In genomic region chr9:44732921-44733530, GRCm38 (mm10) we compare ENCODE assay signal across 8 mouse cellular contexts. TPM values are rescaled to one million over a fixed set of nuclear protein-coding genes. Genes with fewer than 3 reads are reported as not detected.
DNase-seq lines count a peak whose midpoint lies in the region; ATAC-seq and TF ChIP-seq lines count a peak whose summit lies in the region.

No protein-coding gene starts in this region.

- peak overlapping the region; percentile 66 for H3K9ac ChIP-seq in neural tube, embryonic 11.5 days (ENCODE audit: low read length)
- no peak overlapping the region for H3K9ac ChIP-seq in midbrain, postnatal 0 days (replicated peaks; ENCODE audit: low read length, poor library complexity, severe bottlenecking)

- peak overlapping the region; percentile 65; the same call in 1 of the 2 replicates for H3K4me3 ChIP-seq in neural tube, embryonic 11.5 days (ENCODE audit: low read depth, low read length)
- peak overlapping the region; percentile 79 for H3K4me3 ChIP-seq in heart, embryonic 10.5 days
- H3K4me3 ChIP-seq in midbrain, postnatal 0 days (ENCODE audit: low read depth, low read length): peak overlapping the region; percentile 61; the same call in 1 of the 2 replicates
- H3K4me3 ChIP-seq in thymus, adult 2 months (ENCODE audit: control insufficient read depth, insufficient read depth, low read length): no peak overlapping the region

- ATAC-seq in neural tube, embryonic 11.5 days (ENCODE audit: insufficient read depth, low FRiP score, low TSS enrichment): no peak
- ATAC-seq in midbrain, postnatal 0 days (ENCODE audit: low FRiP score): no peak

- DNase-seq in neural tube, embryonic 11.5 days (ENCODE audit: low spot score): no peak
- DNase-seq in neural tube, embryonic 10.5 days (ENCODE audit: extremely low spot score, low spot score): no peak
- peak; percentile 72 for DNase-seq in heart, embryonic 10.5 days (ENCODE audit: low spot score)
- peak; percentile 47 to 64 for DNase-seq in kidney, postnatal 36 days
- DNase-seq in midbrain, postnatal 0 days (ENCODE audit: low spot score): no peak
- no peak for DNase-seq in urinary bladder, postnatal 14 days (ENCODE audit: low spot score)
- DNase-seq in thymus, adult 2 months: no peak
- no peak for DNase-seq in c-Kit-positive CD71-positive TER-119-positive erythroid progenitor cells, embryonic 14.5 days (ENCODE audit: low spot score)

- 59% methylated on average over 12 of the region's 12 CpGs for WGBS in neural tube, embryonic 11.5 days
- WGBS in heart, embryonic 10.5 days: 49% methylated on average over 12 of the region's 12 CpGs
- 61% methylated on average over 12 of the region's 12 CpGs for WGBS in midbrain, postnatal 0 days
- 78% methylated on average over 12 of the region's 12 CpGs for WGBS in thymus, adult 2 months

- peak overlapping the region; percentile 98 for H3K4me2 ChIP-seq in neural tube, embryonic 11.5 days (ENCODE audit: low read depth)
- H3K4me2 ChIP-seq in midbrain, postnatal 0 days (ENCODE audit: low read depth, low read length, poor library complexity, severe bottlenecking): peak overlapping the region; percentile 99

- H3K36me3 ChIP-seq in neural tube, embryonic 11.5 days (ENCODE audit: control insufficient read depth, insufficient read depth, low read length): no peaks in the 10 kb centered on the region
- H3K36me3 ChIP-seq in heart, embryonic 10.5 days: no peaks in the 10 kb centered on the region
- no peaks in the 10 kb centered on the region for H3K36me3 ChIP-seq in midbrain, postnatal 0 days (ENCODE audit: insufficient read depth, low read length)
- H3K36me3 ChIP-seq in thymus, adult 2 months (ENCODE audit: control insufficient read depth, insufficient read depth, low read length): no peaks in the 10 kb centered on the region

- H3K4me1 ChIP-seq in neural tube, embryonic 11.5 days (ENCODE audit: control insufficient read depth, insufficient read depth, low read length): peaks cover 14% of the 10 kb centered on the region
- H3K4me1 ChIP-seq in heart, embryonic 10.5 days: peaks cover 45% of the 10 kb centered on the region
- peaks cover 4% of the 10 kb centered on the region; the same call in 1 of the 2 replicates for H3K4me1 ChIP-seq in midbrain, postnatal 0 days (ENCODE audit: insufficient read depth, low read length)
- peaks cover 18% of the 10 kb centered on the region for H3K4me1 ChIP-seq in thymus, adult 2 months (replicated peaks; ENCODE audit: control insufficient read depth, insufficient read depth, low read length)

- H3K27me3 ChIP-seq in neural tube, embryonic 11.5 days (ENCODE audit: control insufficient read depth, insufficient read depth, low read length): 0 out of 2 replicates have a peak, but pooled peaks cover 2% of the 10 kb centered on the region
- H3K27me3 ChIP-seq in heart, embryonic 10.5 days (ENCODE audit: insufficient read depth, poor library complexity, severe bottlenecking): peaks cover 16% of the 10 kb centered on the region
- peaks cover 3% of the 10 kb centered on the region; the same call in 1 of the 2 replicates for H3K27me3 ChIP-seq in midbrain, postnatal 0 days (ENCODE audit: insufficient read depth, low read length)
- peaks cover 5% of the 10 kb centered on the region; the same call in 1 of the 2 replicates for H3K27me3 ChIP-seq in thymus, adult 2 months (ENCODE audit: control insufficient read depth, insufficient read depth, low read length)

- no peak for TF ChIP-seq POLR2A in thymus, adult 2 months (IDR thresholded peaks at IDR 0.05; ENCODE audit: control insufficient read depth, extremely low read depth, insufficient read depth, low read length, poor library complexity)

- TF ChIP-seq CTCF in midbrain, postnatal 0 days (IDR thresholded peaks at IDR 0.05): no peak
- no peak for TF ChIP-seq CTCF in thymus, adult 2 months (IDR thresholded peaks at IDR 0.05; ENCODE audit: borderline replicate concordance, control insufficient read depth, extremely low read depth, insufficient read depth, low read length, poor library complexity)

- H3K9me3 ChIP-seq in neural tube, embryonic 11.5 days (ENCODE audit: control insufficient read depth, low read length): no peaks in the 10 kb centered on the region
- H3K9me3 ChIP-seq in heart, embryonic 10.5 days: no peaks in the 10 kb centered on the region
- no peaks in the 10 kb centered on the region for H3K9me3 ChIP-seq in midbrain, postnatal 0 days (ENCODE audit: low read length)

- H3K27ac ChIP-seq in neural tube, embryonic 11.5 days (ENCODE audit: low read depth, low read length): peak overlapping the region; percentile 27; the same call in 1 of the 2 replicates
- H3K27ac ChIP-seq in heart, embryonic 10.5 days: peak overlapping the region; percentile 84
- H3K27ac ChIP-seq in midbrain, postnatal 0 days (ENCODE audit: low read depth, low read length): peak overlapping the region; percentile 44
- H3K27ac ChIP-seq in thymus, adult 2 months (ENCODE audit: control insufficient read depth, insufficient read depth, low read length): no peak overlapping the region

RNA-seq across cellular contexts. Expression of gene Phldb1, which starts 2.0 kb away (rescaled TPM):
- 44.3 and 47.7 TPM in 2 replicates for polyA plus RNA-seq in neural tube, embryonic 11.5 days (2014; fragmentation: Nextera tagmentation; extraction: Ambion mirVana)
- 29.1 and 34.7 TPM in 2 replicates for polyA plus RNA-seq in heart, embryonic 10.5 days (2016; fragmentation: Nextera tagmentation; extraction: Ambion mirVana)
- 140 and 154 TPM in 2 replicates for total RNA-seq in midbrain, postnatal 0 days (2014; rRNA removed)
- polyA plus RNA-seq in midbrain, postnatal 0 days (2015; fragmentation: Nextera tagmentation; extraction: Ambion mirVana): 34.8 and 41.0 TPM in 2 replicates
- 16.5 and 27.3 TPM in 2 replicates for polyA plus RNA-seq in thymus, adult 2 months (2012; rRNA removed)

RNA-seq across cellular contexts. Expression of gene Arcn1, which starts 34.6 kb away (rescaled TPM):
- 211 and 214 TPM in 2 replicates for polyA plus RNA-seq in neural tube, embryonic 11.5 days (2014; fragmentation: Nextera tagmentation; extraction: Ambion mirVana)
- polyA plus RNA-seq in heart, embryonic 10.5 days (2016; fragmentation: Nextera tagmentation; extraction: Ambion mirVana): 159 and 167 TPM in 2 replicates
- 93.7 and 108 TPM in 2 replicates for total RNA-seq in midbrain, postnatal 0 days (2014; rRNA removed)
- polyA plus RNA-seq in midbrain, postnatal 0 days (2015; fragmentation: Nextera tagmentation; extraction: Ambion mirVana): 102 and 106 TPM in 2 replicates
- polyA plus RNA-seq in thymus, adult 2 months (2012; rRNA removed): 42.0 and 43.1 TPM in 2 replicates

RNA-seq across cellular contexts. Expression of gene Ift46, which starts 34.7 kb away (rescaled TPM):
- polyA plus RNA-seq in neural tube, embryonic 11.5 days (2014; fragmentation: Nextera tagmentation; extraction: Ambion mirVana): 144 and 145 TPM in 2 replicates
- polyA plus RNA-seq in heart, embryonic 10.5 days (2016; fragmentation: Nextera tagmentation; extraction: Ambion mirVana): 77.2 and 84.8 TPM in 2 replicates
- total RNA-seq in midbrain, postnatal 0 days (2014; rRNA removed): 64.8 and 72.1 TPM in 2 replicates
- 151 and 170 TPM in 2 replicates for polyA plus RNA-seq in midbrain, postnatal 0 days (2015; fragmentation: Nextera tagmentation; extraction: Ambion mirVana)
- 35.1 and 42.2 TPM in 2 replicates for polyA plus RNA-seq in thymus, adult 2 months (2012; rRNA removed)

RNA-seq across cellular contexts. Expression of gene Treh, which starts 60.0 kb away (rescaled TPM):
- polyA plus RNA-seq in neural tube, embryonic 11.5 days (2014; fragmentation: Nextera tagmentation; extraction: Ambion mirVana): not detected in 2 replicates
- not detected in 2 replicates for polyA plus RNA-seq in heart, embryonic 10.5 days (2016; fragmentation: Nextera tagmentation; extraction: Ambion mirVana)
- total RNA-seq in midbrain, postnatal 0 days (2014; rRNA removed): not detected in 2 replicates
- not detected in 2 replicates for polyA plus RNA-seq in midbrain, postnatal 0 days (2015; fragmentation: Nextera tagmentation; extraction: Ambion mirVana)
- polyA plus RNA-seq in thymus, adult 2 months (2012; rRNA removed): 0.15 and 0.29 TPM in 2 replicates

Comparison
In these comparisons a context has a peak if more than half of its experiments do, and no peak if none do; other contexts are left out.
1. DNase-seq: peak in heart, embryonic 10.5 days (single experiment) and kidney, postnatal 36 days (2 of 2); none in neural tube, embryonic 11.5 days (single experiment), neural tube, embryonic 10.5 days (single experiment), midbrain, postnatal 0 days (single experiment), urinary bladder, postnatal 14 days (single experiment), thymus, adult 2 months (single experiment) and c-Kit-positive CD71-positive TER-119-positive erythroid progenitor cells, embryonic 14.5 days (single experiment).